Mouse (Mus musculus): ENCODE measurements around the gene Padi4. TPM values are rescaled to one million over a fixed set of nuclear protein-coding genes. Genes with fewer than 3 reads are reported as not detected.

Gene Padi4
- polyA plus RNA-seq, 1 experiment = 1.4 TPM

- no peak overlapping the region for H3ac ChIP-seq (ENCODE audit: control insufficient read depth, insufficient read length)
- no peak overlapping the region for H3K4me3 ChIP-seq
- H3K4me2 ChIP-seq (ENCODE audit: low read depth) = no peak overlapping the region
- peaks cover 6% of the 10 kb centered on the region for H3K27me3 ChIP-seq (ENCODE audit: control insufficient read depth, insufficient read depth, insufficient read length)
- H3K36me3 ChIP-seq (ENCODE audit: control insufficient read depth, insufficient read depth) = no peaks in the 10 kb centered on the region
- H3K79me2 ChIP-seq (ENCODE audit: control insufficient read depth, insufficient read depth) = no peaks in the 10 kb centered on the region
- no peak for TF ChIP-seq CEBPB (IDR thresholded peaks at IDR 0.05; ENCODE audit: insufficient read depth, poor library complexity, severe bottlenecking)
These were observed 17.0 kb upstream of the Padi4 start for GRCm38 (mm10) chr4:140791071-140791470.

- no peak overlapping the region for H3ac ChIP-seq (ENCODE audit: control insufficient read depth, insufficient read length)
- peaks cover 6% of the 10 kb centered on the region for H3K27me3 ChIP-seq (ENCODE audit: control insufficient read depth, insufficient read depth, insufficient read length)
- H3K36me3 ChIP-seq (ENCODE audit: control insufficient read depth, insufficient read depth) = no peaks in the 10 kb centered on the region
- H3K4me2 ChIP-seq (ENCODE audit: low read depth) = no peak overlapping the region
- no peaks in the 10 kb centered on the region for H3K79me2 ChIP-seq (ENCODE audit: control insufficient read depth, insufficient read depth)
- TF ChIP-seq REST (IDR thresholded peaks at IDR 0.05; ENCODE audit: insufficient read depth, insufficient read length) = no peak
- TF ChIP-seq POLR2A (IDR thresholded peaks at IDR 0.05; ENCODE audit: insufficient read length, low read depth) = no peak
- TF ChIP-seq USF1 (IDR thresholded peaks at IDR 0.05; ENCODE audit: low read depth) = no peak
- TF ChIP-seq CEBPB (IDR thresholded peaks at IDR 0.05; ENCODE audit: insufficient read depth, poor library complexity, severe bottlenecking) = no peak
- TF ChIP-seq E2F4 (IDR thresholded peaks at IDR 0.05; ENCODE audit: insufficient read depth) = no peak
- no peak for TF ChIP-seq TCF12 (IDR thresholded peaks at IDR 0.05; ENCODE audit: insufficient read depth, poor library complexity, severe bottlenecking)
- no peak for TF ChIP-seq SRF (IDR thresholded peaks at IDR 0.05; ENCODE audit: control insufficient read depth, insufficient read length, low read depth)
- TF ChIP-seq MYOD1 (IDR thresholded peaks at IDR 0.05; ENCODE audit: control insufficient read depth in 1 of 3, insufficient read length in 2 of 3, low read depth in 2 of 3) = no peak
- TF ChIP-seq MAX (IDR thresholded peaks at IDR 0.05; ENCODE audit: low read depth) = no peak
- no peak overlapping the region for H3K4me3 ChIP-seq
These were observed 15.9 kb upstream of the Padi4 start for GRCm38 (mm10) chr4:140789983-140790382.

- Histone ChIP-seq H3ac (ENCODE audit: control insufficient read depth, insufficient read length) (no peak overlapping the region), H3K79me2 (ENCODE audit: control insufficient read depth, insufficient read depth) (no peaks in the 10 kb centered on the region), H3K4me3 (no peak overlapping the region), H3K4me2 (ENCODE audit: low read depth) (no peak overlapping the region), H3K27me3 (ENCODE audit: control insufficient read depth, insufficient read depth, insufficient read length) (peaks cover 6% of the 10 kb centered on the region), H3K36me3 (ENCODE audit: control insufficient read depth, insufficient read depth) (no peaks in the 10 kb centered on the region)
- TF ChIP-seq MAX (IDR thresholded peaks at IDR 0.05; ENCODE audit: low read depth) = no peak
- peak in 1 of 3 experiments; percentile 46 for TF ChIP-seq MYOD1 (IDR thresholded peaks at IDR 0.05; ENCODE audit: control insufficient read depth in 1 of 3, insufficient read length in 2 of 3, low read depth in 2 of 3)
These were observed 14.9 kb upstream of the Padi4 start for GRCm38 (mm10) chr4:140788983-140789382.

DNA sequence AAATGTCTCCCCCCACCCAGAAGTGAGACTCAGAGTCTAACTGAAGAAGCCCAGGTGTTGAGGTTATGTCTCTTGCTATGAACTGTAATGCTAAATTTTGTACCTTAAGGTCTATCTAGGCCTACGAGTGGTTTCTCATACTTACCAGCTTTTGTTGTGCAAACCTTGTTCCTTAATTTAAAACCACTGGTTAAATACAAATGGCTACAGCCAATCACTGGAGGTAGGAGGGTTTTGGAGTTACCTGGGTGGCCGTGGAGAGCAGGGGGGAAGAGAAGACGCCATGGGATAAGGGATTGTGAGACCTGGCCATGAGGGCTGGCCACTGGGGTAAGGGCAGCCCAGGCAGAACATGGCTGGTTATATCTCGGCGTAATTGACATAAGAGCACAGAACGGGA lies 14.2 kb upstream of the Padi4 start:
- Histone ChIP-seq H3K36me3 (ENCODE audit: control insufficient read depth, insufficient read depth) (no peaks in the 10 kb centered on the region), H3K4me2 (ENCODE audit: low read depth) (no peak overlapping the region), H3ac (ENCODE audit: control insufficient read depth, insufficient read length) (no peak overlapping the region), H3K79me2 (ENCODE audit: control insufficient read depth, insufficient read depth) (no peaks in the 10 kb centered on the region), H3K4me3 (no peak overlapping the region), H3K27me3 (ENCODE audit: control insufficient read depth, insufficient read depth, insufficient read length) (peaks cover 6% of the 10 kb centered on the region)
- no peak for TF ChIP-seq CEBPB (IDR thresholded peaks at IDR 0.05; ENCODE audit: insufficient read depth, poor library complexity, severe bottlenecking)
- TF ChIP-seq POLR2AphosphoS2 (IDR thresholded peaks at IDR 0.05; ENCODE audit: insufficient read length, low read depth) = no peak
- no peak for TF ChIP-seq TCF12 (IDR thresholded peaks at IDR 0.05; ENCODE audit: insufficient read depth, poor library complexity, severe bottlenecking)
- TF ChIP-seq MAX (IDR thresholded peaks at IDR 0.05; ENCODE audit: low read depth) = no peak
- TF ChIP-seq USF1 (IDR thresholded peaks at IDR 0.05; ENCODE audit: low read depth) = no peak
- no peak for TF ChIP-seq SRF (IDR thresholded peaks at IDR 0.05; ENCODE audit: control insufficient read depth, insufficient read length, low read depth)
- TF ChIP-seq E2F4 (IDR thresholded peaks at IDR 0.05; ENCODE audit: insufficient read depth) = no peak
- no peak for TF ChIP-seq REST (IDR thresholded peaks at IDR 0.05; ENCODE audit: insufficient read depth, insufficient read length)
- no peak for TF ChIP-seq TCF3 (IDR thresholded peaks at IDR 0.05; ENCODE audit: insufficient read length, low read depth)

DNA sequence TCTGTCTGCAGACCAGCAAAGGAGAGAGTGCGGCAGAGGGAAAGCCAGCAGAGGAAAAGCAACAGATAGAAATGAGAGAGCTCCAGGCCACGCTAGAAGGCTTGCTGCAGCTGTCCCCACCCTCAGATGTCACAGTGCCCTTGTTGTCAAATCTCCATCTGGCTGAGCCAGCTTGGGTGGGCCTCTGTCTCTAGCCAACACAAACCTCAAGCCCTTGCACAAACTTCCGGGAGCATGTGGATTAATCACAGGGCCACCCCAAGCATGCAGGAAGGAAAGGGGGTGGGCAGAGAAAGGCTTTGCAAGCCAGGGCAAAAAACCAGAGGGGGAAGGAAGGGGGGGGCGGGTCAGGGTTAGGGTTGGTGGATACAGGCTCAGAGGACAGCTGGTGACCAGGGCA lies 13.4 kb upstream of the Padi4 start:
- no peaks in the 10 kb centered on the region for H3K36me3 ChIP-seq (ENCODE audit: control insufficient read depth, insufficient read depth)
- no peaks in the 10 kb centered on the region for H3K79me2 ChIP-seq (ENCODE audit: control insufficient read depth, insufficient read depth)

More for the DNA sequence above, 13.4 kb upstream of the Padi4 start:
- no peak overlapping the region for H3K4me3 ChIP-seq
- no peak overlapping the region for H3K4me2 ChIP-seq (ENCODE audit: low read depth)
- no peak overlapping the region for H3ac ChIP-seq (ENCODE audit: control insufficient read depth, insufficient read length)
- peaks cover 4% of the 10 kb centered on the region for H3K27me3 ChIP-seq (ENCODE audit: control insufficient read depth, insufficient read depth, insufficient read length)
- TF ChIP-seq POLR2AphosphoS2 (IDR thresholded peaks at IDR 0.05; ENCODE audit: insufficient read length, low read depth) (no peak), MYOD1 (IDR thresholded peaks at IDR 0.05; ENCODE audit: control insufficient read depth in 1 of 3, insufficient read length in 2 of 3, low read depth in 2 of 3) (peak; percentile 59 to 87 (median 65)), MYOG (IDR thresholded peaks at IDR 0.05; ENCODE audit: control insufficient read depth in 1 of 3, insufficient read depth in 1 of 3, insufficient read length in 2 of 3, low read depth in 2 of 3) (peak; percentile 18 to 85 (median 21)), POLR2A (IDR thresholded peaks at IDR 0.05; ENCODE audit: insufficient read length, low read depth) (no peak), TCF12 (IDR thresholded peaks at IDR 0.05; ENCODE audit: insufficient read depth, poor library complexity, severe bottlenecking) (no peak), REST (IDR thresholded peaks at IDR 0.05; ENCODE audit: insufficient read depth, insufficient read length) (no peak), MAX (IDR thresholded peaks at IDR 0.05; ENCODE audit: low read depth) (no peak), SRF (IDR thresholded peaks at IDR 0.05; ENCODE audit: control insufficient read depth, insufficient read length, low read depth) (no peak), TCF3 (IDR thresholded peaks at IDR 0.05; ENCODE audit: insufficient read length, low read depth) (peak; percentile 55), USF1 (IDR thresholded peaks at IDR 0.05; ENCODE audit: low read depth) (no peak), CEBPB (IDR thresholded peaks at IDR 0.05; ENCODE audit: insufficient read depth, poor library complexity, severe bottlenecking) (0 out of 2 replicates have a peak, but pooled peaks have one; percentile 4), E2F4 (IDR thresholded peaks at IDR 0.05; ENCODE audit: insufficient read depth) (no peak)

Data from myocyte (in vitro differentiated cells).